In the genomic region with DNA sequence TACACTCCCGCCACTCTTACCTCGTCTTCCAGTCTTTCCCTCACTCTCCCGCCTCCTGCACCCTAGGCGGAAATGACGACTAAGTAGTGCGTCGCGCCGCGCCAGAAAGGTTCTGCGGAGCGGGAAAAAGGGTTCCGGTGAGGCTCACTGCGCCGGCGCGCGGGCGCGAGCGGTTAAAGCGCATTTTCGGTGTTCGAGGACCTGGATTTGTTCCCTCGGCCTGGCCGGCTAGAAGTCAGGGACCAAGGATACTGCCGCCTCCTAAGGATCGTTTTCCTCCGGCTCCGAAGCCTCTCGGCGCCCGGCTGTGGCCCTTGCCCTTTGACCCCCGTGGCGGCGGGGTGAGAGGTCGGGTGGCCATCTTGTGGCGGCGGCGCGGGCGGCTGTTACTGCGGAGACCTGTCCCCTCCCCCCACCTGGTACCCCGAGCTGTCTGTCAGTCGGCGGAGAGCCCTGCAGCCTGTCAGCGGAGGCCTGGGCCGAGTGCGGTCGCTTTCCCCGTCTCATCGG, we compare ENCODE assay signal across 8 mouse cellular contexts. TPM values are rescaled to one million over a fixed set of nuclear protein-coding genes. Genes with fewer than 3 reads are reported as not detected.
DNase-seq lines count a peak whose midpoint lies in the region; ATAC-seq and TF ChIP-seq lines count a peak whose summit lies in the region.

A gene (minus strand): TSS at position 80 of the 510 bp plus-strand sequence.
A gene (plus strand): TSS at position 144 of the 510 bp plus-strand sequence.

- no peaks in the 10 kb centered on the region for H3K36me3 ChIP-seq in embryonic facial prominence, embryonic 13.5 days
- peaks cover 9% of the 10 kb centered on the region for H3K36me3 ChIP-seq in heart, adult 2 months (ENCODE audit: control insufficient read depth, insufficient read depth, low read length)
- H3K36me3 ChIP-seq in limb, embryonic 13.5 days: peaks cover 3% of the 10 kb centered on the region; the same call in 1 of the 2 replicates
- H3K36me3 ChIP-seq in midbrain, embryonic 16.5 days (ENCODE audit: control insufficient read depth, insufficient read depth, low read length): no peaks in the 10 kb centered on the region

- peak within 1 kb of the TSS; percentile 64 for H3K4me2 ChIP-seq in embryonic facial prominence, embryonic 13.5 days
- peak within 1 kb of the TSS; percentile 87 for H3K4me2 ChIP-seq in limb, embryonic 13.5 days (replicated peaks)
- H3K4me2 ChIP-seq in midbrain, embryonic 16.5 days (ENCODE audit: low read length): peak within 1 kb of the TSS; percentile 95

- peaks cover 7% of the 10 kb centered on the region for H3K79me2 ChIP-seq in heart, adult 2 months (replicated peaks; ENCODE audit: control insufficient read depth, insufficient read depth, low read length)

- no peaks in the 10 kb centered on the region for H3K9me3 ChIP-seq in embryonic facial prominence, embryonic 13.5 days
- no peaks in the 10 kb centered on the region for H3K9me3 ChIP-seq in limb, embryonic 13.5 days
- H3K9me3 ChIP-seq in midbrain, embryonic 16.5 days (replicated peaks; ENCODE audit: control insufficient read depth, low read length, poor library complexity, severe bottlenecking): no peaks in the 10 kb centered on the region

- ATAC-seq in embryonic facial prominence, embryonic 13.5 days (ENCODE audit: insufficient number of reproducible peaks, insufficient read depth, low FRiP score, low TSS enrichment, low read depth): peak; percentile 89
- peak; percentile 96 for ATAC-seq in limb, embryonic 13.5 days (ENCODE audit: low FRiP score, low read depth)
- peak; percentile 93 for ATAC-seq in midbrain, embryonic 16.5 days

- H3K4me1 ChIP-seq in embryonic facial prominence, embryonic 13.5 days: peaks cover 29% of the 10 kb centered on the region
- H3K4me1 ChIP-seq in heart, adult 2 months (ENCODE audit: control insufficient read depth, insufficient read depth, low read length): peaks cover 6% of the 10 kb centered on the region
- H3K4me1 ChIP-seq in limb, embryonic 13.5 days: peaks cover 33% of the 10 kb centered on the region
- peaks cover 34% of the 10 kb centered on the region for H3K4me1 ChIP-seq in midbrain, embryonic 16.5 days (ENCODE audit: control insufficient read depth, insufficient read depth, low read length)

- 0% methylated on average over 52 of the region's 52 CpGs for WGBS in embryonic facial prominence, embryonic 13.5 days
- WGBS in heart, adult 2 months: under 1% methylated on average over 52 of the region's 52 CpGs
- under 1% methylated on average over 52 of the region's 52 CpGs for WGBS in limb, embryonic 13.5 days
- under 1% methylated on average over 40 of the region's 52 CpGs for WGBS in midbrain, embryonic 16.5 days

- intact Hi-C loops in heart, adult 2 months (cut with DNase I): no loop called here

- no peak for TF ChIP-seq CTCF in heart, adult 2 months (IDR thresholded peaks at IDR 0.05)

- DNase-seq in 3134 (ENCODE audit: extremely low read depth, insufficient read length, low spot score): peak; percentile 94
- DNase-seq in adrenal gland, postnatal 36 days: peak; percentile 94 to 95
- DNase-seq in heart, adult 2 months: peak; percentile 95 to 97
- peak; percentile 91 to 93 for DNase-seq in kidney, adult 8-10 months
- peak; percentile 95 to 96 for DNase-seq in spleen, postnatal 10 days (ENCODE audit: low spot score in 2 of 2)

- no peaks in the 10 kb centered on the region for H3K27me3 ChIP-seq in embryonic facial prominence, embryonic 13.5 days
- no peaks in the 10 kb centered on the region for H3K27me3 ChIP-seq in heart, adult 2 months (ENCODE audit: control insufficient read depth, insufficient read depth, low read length)
- no peaks in the 10 kb centered on the region for H3K27me3 ChIP-seq in limb, embryonic 13.5 days
- no peaks in the 10 kb centered on the region for H3K27me3 ChIP-seq in midbrain, embryonic 16.5 days (ENCODE audit: control insufficient read depth, insufficient read depth, low read depth, low read length)

- peak; percentile 77 for TF ChIP-seq POLR2A in heart, adult 2 months (IDR thresholded peaks at IDR 0.05; ENCODE audit: insufficient read depth, low read depth, low read length)

- peak within 1 kb of the TSS; percentile 96 for H3K9ac ChIP-seq in embryonic facial prominence, embryonic 13.5 days
- H3K9ac ChIP-seq in heart, adult 2 months (ENCODE audit: low read depth, low read length): peak within 1 kb of the TSS; percentile 85
- peak within 1 kb of the TSS; percentile 97 for H3K9ac ChIP-seq in limb, embryonic 13.5 days
- H3K9ac ChIP-seq in midbrain, embryonic 16.5 days (ENCODE audit: low read depth, low read length): peak within 1 kb of the TSS; percentile 93

- H3K27ac ChIP-seq in embryonic facial prominence, embryonic 13.5 days: peak within 1 kb of the TSS; percentile 96
- H3K27ac ChIP-seq in heart, adult 2 months: peak within 1 kb of the TSS; percentile 99
- peak within 1 kb of the TSS; percentile 96 for H3K27ac ChIP-seq in limb, embryonic 13.5 days
- H3K27ac ChIP-seq in midbrain, embryonic 16.5 days (ENCODE audit: low read length): peak within 1 kb of the TSS; percentile 89

- TF ChIP-seq EP300 in heart, adult 2 months (IDR thresholded peaks at IDR 0.05; ENCODE audit: insufficient read depth, low read depth, low read length): 0 out of 2 replicates have a peak, but pooled peaks have one; percentile 51

- H3K4me3 ChIP-seq in embryonic facial prominence, embryonic 13.5 days: peak within 1 kb of the TSS; percentile 99
- H3K4me3 ChIP-seq in heart, adult 2 months: peak within 1 kb of the TSS; percentile 69
- peak within 1 kb of the TSS; percentile 98 for H3K4me3 ChIP-seq in limb, embryonic 13.5 days
- peak within 1 kb of the TSS; percentile 88 for H3K4me3 ChIP-seq in midbrain, embryonic 16.5 days (ENCODE audit: low read depth, low read length)

RNA-seq across cellular contexts. Expression of the first gene that starts in this region (rescaled TPM):
- total RNA-seq in adrenal gland, postnatal 36 days (2021): 10 to 100 TPM; 19.8 to 23.1 TPM
- polyA plus RNA-seq in embryonic facial prominence, embryonic 13.5 days (2015; fragmentation: Nextera tagmentation; extraction: Ambion mirVana): 21.1 and 24.8 TPM in 2 replicates
- 10 to 100 TPM; 24.3 to 25.3 TPM for total RNA-seq in heart, adult 2 months (2021)
- 17.3 and 25.9 TPM in 2 replicates for polyA plus RNA-seq in heart, adult 2 months (2012; rRNA removed)
- polyA plus RNA-seq in limb, embryonic 13.5 days (2015; fragmentation: Nextera tagmentation; extraction: Ambion mirVana): 23.8 and 25.8 TPM in 2 replicates
- polyA plus RNA-seq in midbrain, embryonic 16.5 days (2015; fragmentation: Nextera tagmentation; extraction: Ambion mirVana): 17.2 and 20.2 TPM in 2 replicates

RNA-seq across cellular contexts. Expression of the second gene that starts in this region (rescaled TPM):
- total RNA-seq in adrenal gland, postnatal 36 days (2021): 10 to 100 TPM; 29.2 to 37.1 TPM
- polyA plus RNA-seq in embryonic facial prominence, embryonic 13.5 days (2015; fragmentation: Nextera tagmentation; extraction: Ambion mirVana): 50.4 and 50.8 TPM in 2 replicates
- total RNA-seq in heart, adult 2 months (2021): 10 to 100 TPM; 32.9 to 33.5 TPM
- 15.9 and 20.8 TPM in 2 replicates for polyA plus RNA-seq in heart, adult 2 months (2012; rRNA removed)
- 46.7 and 51.3 TPM in 2 replicates for polyA plus RNA-seq in limb, embryonic 13.5 days (2015; fragmentation: Nextera tagmentation; extraction: Ambion mirVana)
- polyA plus RNA-seq in midbrain, embryonic 16.5 days (2015; fragmentation: Nextera tagmentation; extraction: Ambion mirVana): 30.7 and 34.1 TPM in 2 replicates

Comparison
In these comparisons a context has a peak if more than half of its experiments do, and no peak if none do; other contexts are left out.
1. Peak in every context shown above with its lines: DNase-seq, ATAC-seq, H3K4me3 ChIP-seq and H3K27ac ChIP-seq.